8 mouse cellular contexts compared by ENCODE assay signal in the genomic region with DNA sequence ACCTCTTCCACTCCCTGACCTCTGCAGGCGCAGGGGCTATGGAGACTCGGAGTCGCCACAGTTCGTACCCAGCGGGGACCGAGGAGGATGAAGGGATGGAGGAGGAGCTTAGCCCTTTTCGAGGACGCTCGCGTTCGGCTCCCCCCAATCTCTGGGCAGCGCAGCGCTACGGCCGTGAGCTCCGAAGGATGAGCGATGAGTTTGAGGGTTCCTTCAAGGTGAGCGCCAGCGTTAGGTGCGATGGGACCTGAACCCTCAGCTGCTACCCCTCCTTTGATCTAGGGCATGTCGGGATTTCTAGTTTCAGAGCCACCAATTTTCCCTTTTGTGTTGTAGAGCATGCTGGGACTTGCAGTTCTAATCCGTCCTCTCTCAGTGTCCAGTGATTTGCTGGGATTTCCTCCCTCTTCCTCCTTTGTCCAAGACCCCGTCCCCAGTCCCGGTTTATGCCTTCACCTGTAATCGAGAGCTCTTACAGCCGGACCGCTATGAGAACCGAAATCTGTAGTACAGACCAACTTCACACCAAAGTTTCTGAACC. TPM values are rescaled to one million over a fixed set of nuclear protein-coding genes. Genes with fewer than 3 reads are reported as not detected.
A peak's percentile ranks its signal among the peaks of the same experiment; 100 is the strongest.
DNase-seq lines count a peak whose midpoint lies in the region; ATAC-seq and TF ChIP-seq lines count a peak whose summit lies in the region.

No protein-coding gene starts in this region.

- no peaks in the 10 kb centered on the region for H3K9me3 ChIP-seq in ES-Bruce4 (replicated peaks; ENCODE audit: control insufficient read depth, insufficient read depth, low read length, poor library complexity, severe bottlenecking)
- H3K9me3 ChIP-seq in embryonic facial prominence, embryonic 13.5 days, result no peaks in the 10 kb centered on the region
- no peaks in the 10 kb centered on the region for H3K9me3 ChIP-seq in lung, embryonic 16.5 days (ENCODE audit: control insufficient read depth, low read length)

- WGBS in embryonic facial prominence, embryonic 13.5 days, result under 1% methylated on average over 28 of the region's 28 CpGs
- WGBS in lung, embryonic 16.5 days, result 0% methylated on average over 28 of the region's 28 CpGs

- H3K27me3 ChIP-seq in ES-Bruce4 (ENCODE audit: control insufficient read depth, insufficient read depth, low read length, poor library complexity, severe bottlenecking), result no peaks in the 10 kb centered on the region
- no peaks in the 10 kb centered on the region for H3K27me3 ChIP-seq in embryonic facial prominence, embryonic 13.5 days
- no peaks in the 10 kb centered on the region for H3K27me3 ChIP-seq in lung, embryonic 16.5 days (ENCODE audit: control insufficient read depth, insufficient read depth, low read depth, low read length)

- intact Hi-C loops in heart, postnatal 36 days (cut with DNase I), result loop anchor here (1.0 kb wide), 1 partner anchor 8 kb away; a partner anchor contains a TSS

- no peak for TF ChIP-seq CTCF in ES-Bruce4 (IDR thresholded peaks at IDR 0.05; ENCODE audit: low read depth, low read length)

- peak overlapping the region; percentile 91 for H3K4me2 ChIP-seq in embryonic facial prominence, embryonic 13.5 days
- H3K4me2 ChIP-seq in lung, embryonic 16.5 days (ENCODE audit: low read depth, low read length), result peak overlapping the region; percentile 88

- DNase-seq in adrenal gland, postnatal 10 days, result peak; percentile 74
- DNase-seq in heart, postnatal 36 days, result peak; percentile 52 to 65
- peak; percentile 61 to 78 for DNase-seq in layer of hippocampus, adult 18-20 months (ENCODE audit: low spot score in 2 of 2)
- DNase-seq in retina, embryonic 14.5 days (ENCODE audit: low spot score), result peak; percentile 78
- no peak for DNase-seq in natural killer cell, adult 2 months (ENCODE audit: low spot score in 2 of 2)

- TF ChIP-seq EP300 in ES-Bruce4 (IDR thresholded peaks at IDR 0.05; ENCODE audit: insufficient read depth, low read depth, low read length), result no peak

- ATAC-seq in embryonic facial prominence, embryonic 13.5 days (ENCODE audit: insufficient number of reproducible peaks, insufficient read depth, low FRiP score, low TSS enrichment, low read depth), result 0 out of 2 replicates have a peak, but pooled peaks have one; percentile 26
- peak; percentile 40 for ATAC-seq in lung, embryonic 16.5 days (ENCODE audit: low read depth)

- H3K27ac ChIP-seq in ES-Bruce4 (ENCODE audit: insufficient read depth, low read length), result peak overlapping the region; percentile 90
- H3K27ac ChIP-seq in embryonic facial prominence, embryonic 13.5 days, result peak overlapping the region; percentile 98
- H3K27ac ChIP-seq in lung, embryonic 16.5 days (ENCODE audit: low read length), result peak overlapping the region; percentile 99

- H3K4me1 ChIP-seq in ES-Bruce4 (ENCODE audit: control insufficient read depth, insufficient read depth, low read length), result peaks cover 3% of the 10 kb centered on the region
- peaks cover 26% of the 10 kb centered on the region for H3K4me1 ChIP-seq in embryonic facial prominence, embryonic 13.5 days
- H3K4me1 ChIP-seq in lung, embryonic 16.5 days (replicated peaks; ENCODE audit: control insufficient read depth, insufficient read depth, low read length), result peaks cover 21% of the 10 kb centered on the region

- peak overlapping the region; percentile 75 for H3K9ac ChIP-seq in ES-Bruce4 (ENCODE audit: low read depth, poor library complexity, severe bottlenecking)
- H3K9ac ChIP-seq in embryonic facial prominence, embryonic 13.5 days, result peak overlapping the region; percentile 77
- peak overlapping the region; percentile 84 for H3K9ac ChIP-seq in lung, embryonic 16.5 days (ENCODE audit: low read length)

- no peaks in the 10 kb centered on the region for H3K36me3 ChIP-seq in ES-Bruce4 (ENCODE audit: control insufficient read depth, insufficient read depth, low read length, poor library complexity, severe bottlenecking)
- peaks cover 29% of the 10 kb centered on the region for H3K36me3 ChIP-seq in embryonic facial prominence, embryonic 13.5 days
- H3K36me3 ChIP-seq in lung, embryonic 16.5 days (ENCODE audit: control insufficient read depth, insufficient read depth, low read length), result peaks cover 11% of the 10 kb centered on the region

- peak; percentile 79 for TF ChIP-seq POLR2A in ES-Bruce4 (IDR thresholded peaks at IDR 0.05; ENCODE audit: insufficient read depth, low read length)

- peak overlapping the region; percentile 85 for H3K4me3 ChIP-seq in ES-Bruce4 (ENCODE audit: low read depth, low read length)
- peak overlapping the region; percentile 63 for H3K4me3 ChIP-seq in embryonic facial prominence, embryonic 13.5 days
- peak overlapping the region; percentile 68 for H3K4me3 ChIP-seq in lung, embryonic 16.5 days (ENCODE audit: low read length)

RNA-seq across cellular contexts. Expression of a gene that starts 8.4 kb away (rescaled TPM):
- 9.0 and 12.8 TPM in 2 replicates for polyA plus RNA-seq in ES-Bruce4 (2011; ENCODE audit: insufficient read depth, insufficient read length, low read depth, missing spikeins)
- 10 to 100 TPM; 33.8 to 42.3 TPM for total RNA-seq in adrenal gland, postnatal 10 days (2021)
- polyA plus RNA-seq in embryonic facial prominence, embryonic 13.5 days (2015; fragmentation: Nextera tagmentation; extraction: Ambion mirVana), result 26.9 and 35.2 TPM in 2 replicates
- 10 to 100 TPM; 37.3 to 39.1 TPM for total RNA-seq in heart, postnatal 36 days (2021)
- 100 to 1,000 TPM; 105 to 108 TPM for total RNA-seq in layer of hippocampus, adult 18-20 months (2021)
- 25.2 TPM in 2 replicates for polyA plus RNA-seq in lung, embryonic 16.5 days (2015; fragmentation: Nextera tagmentation; extraction: Ambion mirVana)

RNA-seq across cellular contexts. Expression of a gene that starts 9.0 kb away (rescaled TPM):
- polyA plus RNA-seq in ES-Bruce4 (2011; ENCODE audit: insufficient read depth, insufficient read length, low read depth, missing spikeins), result 14.6 and 16.2 TPM in 2 replicates
- total RNA-seq in adrenal gland, postnatal 10 days (2021), result 10 to 100 TPM; 42.0 to 51.8 TPM
- 80.0 and 83.6 TPM in 2 replicates for polyA plus RNA-seq in embryonic facial prominence, embryonic 13.5 days (2015; fragmentation: Nextera tagmentation; extraction: Ambion mirVana)
- total RNA-seq in heart, postnatal 36 days (2021), result 10 to 100 TPM; 22.0 to 24.7 TPM
- 10 to 100 TPM; 37.8 to 44.4 TPM for total RNA-seq in layer of hippocampus, adult 18-20 months (2021)
- polyA plus RNA-seq in lung, embryonic 16.5 days (2015; fragmentation: Nextera tagmentation; extraction: Ambion mirVana), result 82.5 and 90.7 TPM in 2 replicates

RNA-seq across cellular contexts. Expression of a gene that starts 16.4 kb away (rescaled TPM):
- 1.5 TPM in 1 of 2 replicates, not detected in the other for polyA plus RNA-seq in ES-Bruce4 (2011; ENCODE audit: insufficient read depth, insufficient read length, low read depth, missing spikeins)
- total RNA-seq in adrenal gland, postnatal 10 days (2021), result under 1 TPM; 0.30 to 0.73 TPM
- polyA plus RNA-seq in embryonic facial prominence, embryonic 13.5 days (2015; fragmentation: Nextera tagmentation; extraction: Ambion mirVana), result 1.2 and 1.3 TPM in 2 replicates
- not detected for total RNA-seq in heart, postnatal 36 days (2021)
- 10 to 100 TPM; 15.4 to 17.0 TPM for total RNA-seq in layer of hippocampus, adult 18-20 months (2021)
- 0.21 and 0.96 TPM in 2 replicates for polyA plus RNA-seq in lung, embryonic 16.5 days (2015; fragmentation: Nextera tagmentation; extraction: Ambion mirVana)

RNA-seq across cellular contexts. Expression of a gene that starts 24.1 kb away (rescaled TPM):
- polyA plus RNA-seq in ES-Bruce4 (2011; ENCODE audit: insufficient read depth, insufficient read length, low read depth, missing spikeins), result 151 and 166 TPM in 2 replicates
- 100 to 1,000 TPM; 289 to 333 TPM for total RNA-seq in adrenal gland, postnatal 10 days (2021)
- 84.9 and 120 TPM in 2 replicates for polyA plus RNA-seq in embryonic facial prominence, embryonic 13.5 days (2015; fragmentation: Nextera tagmentation; extraction: Ambion mirVana)
- 10 to 100 TPM; 77.3 to 95.8 TPM for total RNA-seq in heart, postnatal 36 days (2021)
- 10 to 100 TPM; 60.8 to 61.9 TPM for total RNA-seq in layer of hippocampus, adult 18-20 months (2021)
- polyA plus RNA-seq in lung, embryonic 16.5 days (2015; fragmentation: Nextera tagmentation; extraction: Ambion mirVana), result 41.4 and 44.8 TPM in 2 replicates

RNA-seq across cellular contexts. Expression of a gene that starts 25.5 kb away (rescaled TPM):
- polyA plus RNA-seq in ES-Bruce4 (2011; ENCODE audit: insufficient read depth, insufficient read length, low read depth, missing spikeins), result 1.4 and 1.8 TPM in 2 replicates
- 1 to 10 TPM; 1.2 to 1.7 TPM for total RNA-seq in adrenal gland, postnatal 10 days (2021)
- polyA plus RNA-seq in embryonic facial prominence, embryonic 13.5 days (2015; fragmentation: Nextera tagmentation; extraction: Ambion mirVana), result 2.3 and 3.4 TPM in 2 replicates
- total RNA-seq in heart, postnatal 36 days (2021), result not detected
- 10 to 100 TPM in 1 of 2 experiments, 1 to 10 TPM in 1; 8.2 to 12.6 TPM for total RNA-seq in layer of hippocampus, adult 18-20 months (2021)
- 2.5 TPM in 2 replicates for polyA plus RNA-seq in lung, embryonic 16.5 days (2015; fragmentation: Nextera tagmentation; extraction: Ambion mirVana)

Comparison
In these comparisons a context has a peak if more than half of its experiments do, and no peak if none do; other contexts are left out.
1. DNase-seq: peak in adrenal gland, postnatal 10 days (single experiment), heart, postnatal 36 days (2 of 2), layer of hippocampus, adult 18-20 months (2 of 2) and retina, embryonic 14.5 days (single experiment); none in natural killer cell, adult 2 months (0 of 2).
2. RNA of a gene that starts 16.4 kb away (total RNA-seq): 15.4 to 17.0 TPM in layer of hippocampus, adult 18-20 months; 0.30 to 0.73 TPM in adrenal gland, postnatal 10 days and not detected in heart, postnatal 36 days; every median in the first group is over 4 times any median in the second.
3. Peak in every context shown above with its lines, with median percentiles within 50 percentile points of each other: H3K27ac ChIP-seq, H3K4me3 ChIP-seq and H3K9ac ChIP-seq.